Mouse (Mus musculus) E14TG2a.4 (cell line): ENCODE measurements around the gene Eln.

Source experiments
- H3K27me3 ChIP-seq: 2 replicates; pipeline ENCODE4 v1.6.1; 2014; ENCODE audit warnings: low read length, control low read depth; ENCODE audit not compliant: insufficient read depth
- H3K36me3 ChIP-seq: 2 replicates; pipeline ENCODE4 v1.6.1; 2014; ENCODE audit warnings: low read length, control low read depth; ENCODE audit not compliant: insufficient read depth
- H3K4me1 ChIP-seq: replicated peaks from 2 replicates; pipeline ENCODE4 v1.6.1; 2014; ENCODE audit warnings: low read depth, low read length, control low read depth
- H3K4me3 ChIP-seq: replicated peaks from 2 replicates; pipeline ENCODE4 v1.5.1; 2014; ENCODE audit warnings: mild to moderate bottlenecking, low read length
- H3K9me3 ChIP-seq: 2 replicates; pipeline ENCODE4 v1.6.1; 2014; ENCODE audit warnings: low read length, control low read depth
- CTCF ChIP-seq: conservative IDR thresholded peaks from 2 replicates; pipeline ENCODE4 v1.5.1; 2014; ENCODE audit warnings: low read length
- NANOG ChIP-seq: IDR thresholded peaks from 2 replicates; pipeline ENCODE4 v1.6.1; 2014; ENCODE audit warnings: borderline replicate concordance, low read length, mixed read lengths
- POU5F1 ChIP-seq: IDR thresholded peaks from 2 replicates; pipeline ENCODE4 v1.6.1; 2014; ENCODE audit warnings: low read length, borderline replicate concordance

Gene Eln

DNA sequence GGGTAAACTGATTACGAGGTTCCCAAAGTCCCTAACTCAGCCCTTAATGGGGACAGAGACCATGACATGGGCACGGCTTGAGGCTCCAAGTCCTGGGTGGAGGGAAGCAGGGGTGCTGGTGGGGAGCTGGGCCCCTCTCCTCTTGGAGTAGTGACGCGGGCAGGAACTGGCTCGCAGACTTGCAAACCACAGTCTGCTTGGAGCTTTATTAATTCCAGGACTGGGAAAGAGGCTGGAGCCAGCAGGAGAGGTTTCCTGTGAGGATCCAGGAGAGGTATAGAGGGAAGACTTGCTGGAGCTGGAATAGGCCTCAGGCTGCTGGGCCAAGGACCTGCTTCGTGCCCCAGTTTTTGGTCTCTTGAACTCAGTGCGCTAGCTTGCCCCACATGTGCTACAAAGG lies 3.3 kb upstream of the Eln start:
- no peak for TF ChIP-seq CTCF
- no peak for TF ChIP-seq NANOG
- TF ChIP-seq POU5F1 = no peak
- peaks cover 72% of the 10 kb centered on the region for H3K27me3 ChIP-seq
- H3K4me1 ChIP-seq = peaks cover 45% of the 10 kb centered on the region
- no peaks in the 10 kb centered on the region for H3K9me3 ChIP-seq
- no peak overlapping the region for H3K4me3 ChIP-seq
- H3K36me3 ChIP-seq = no peaks in the 10 kb centered on the region

DNA sequence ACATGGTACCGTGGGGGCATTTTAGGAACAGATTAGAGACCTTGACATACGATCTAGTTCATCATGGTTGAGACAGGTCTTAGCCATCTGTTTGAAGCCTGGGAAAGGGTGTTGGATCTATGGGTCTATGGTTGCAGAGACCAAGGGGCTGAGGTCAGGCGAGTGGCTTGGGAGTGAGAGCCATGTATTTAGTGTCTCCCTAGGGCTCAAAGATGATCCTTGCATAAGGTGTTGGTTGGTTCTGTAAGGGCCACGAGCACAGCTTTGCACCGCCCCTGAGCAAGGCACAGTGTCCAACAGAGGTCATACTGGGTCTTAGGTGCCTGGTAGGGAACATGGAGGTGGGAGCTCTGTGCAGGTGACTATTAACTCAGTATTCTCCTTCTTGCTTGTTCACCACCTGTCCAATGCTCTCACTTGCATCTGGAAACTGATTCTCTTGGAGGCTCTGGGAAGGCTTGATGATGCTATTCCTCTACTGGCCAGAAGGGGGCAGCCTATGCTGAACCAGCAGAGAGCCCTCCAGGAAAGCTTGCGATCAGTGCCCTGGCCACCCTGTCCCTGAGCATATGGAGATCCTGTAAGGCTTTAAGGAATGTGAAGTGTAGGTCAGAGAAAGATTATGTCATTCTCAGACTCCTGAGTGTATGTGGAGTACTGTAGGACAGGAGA lies 960 bp upstream of the Eln start:
- no peaks in the 10 kb centered on the region for H3K9me3 ChIP-seq
- no peak for TF ChIP-seq POU5F1
- TF ChIP-seq CTCF = peak; percentile 86
- peaks cover 38% of the 10 kb centered on the region for H3K4me1 ChIP-seq
- no peak overlapping the region for H3K4me3 ChIP-seq
- peaks cover 76% of the 10 kb centered on the region for H3K27me3 ChIP-seq
- H3K36me3 ChIP-seq = no peaks in the 10 kb centered on the region

DNA sequence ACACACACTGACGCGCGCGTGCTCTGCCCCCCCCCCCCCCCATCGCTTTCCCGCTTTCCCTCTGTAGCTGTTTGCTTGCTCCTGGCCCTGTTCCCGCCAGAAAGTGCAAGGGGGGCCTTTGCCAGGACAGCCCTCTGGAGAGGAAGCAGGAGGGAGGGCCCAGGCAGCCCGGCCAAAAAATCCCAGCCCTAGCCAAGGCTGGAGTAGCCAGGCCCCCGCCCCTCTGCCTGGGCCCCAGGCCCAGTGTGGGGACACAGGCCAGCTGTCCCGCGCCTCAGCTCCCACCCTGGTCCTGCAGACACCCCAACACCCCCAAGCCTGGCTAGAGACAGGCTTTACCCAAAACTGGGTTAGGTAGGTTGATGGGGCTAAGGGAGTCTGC lies 380 bp upstream of the Eln start:
- Histone ChIP-seq H3K4me1 (peaks cover 41% of the 10 kb centered on the region), H3K27me3 (peaks cover 80% of the 10 kb centered on the region), H3K4me3 (peak overlapping the region; percentile 54), H3K36me3 (no peaks in the 10 kb centered on the region), H3K9me3 (no peaks in the 10 kb centered on the region)
- no peak for TF ChIP-seq NANOG

DNA sequence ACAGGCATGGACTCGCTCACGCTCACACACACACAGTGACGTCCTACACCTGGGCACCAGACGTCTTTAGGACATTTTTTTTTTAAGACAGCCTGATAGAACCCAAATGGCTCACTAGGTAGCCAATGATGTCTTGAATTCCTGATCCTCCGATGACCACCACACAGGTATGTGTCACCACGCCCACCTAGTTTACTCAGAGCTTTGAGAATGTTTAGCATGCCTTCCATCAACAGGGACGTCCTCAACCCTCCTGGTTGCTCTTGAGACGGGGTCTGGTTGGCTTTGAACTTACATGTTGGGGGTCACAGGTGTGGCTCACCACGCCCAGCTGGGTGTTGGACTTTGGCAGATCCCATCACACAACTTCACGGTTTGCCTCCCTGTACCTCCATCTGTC lies 922 bp downstream of the Eln start:
- Histone ChIP-seq H3K4me3 (no peak overlapping the region), H3K27me3 (peaks cover 80% of the 10 kb centered on the region), H3K36me3 (no peaks in the 10 kb centered on the region), H3K9me3 (no peaks in the 10 kb centered on the region), H3K4me1 (peaks cover 37% of the 10 kb centered on the region)
- TF ChIP-seq CTCF (no peak), POU5F1 (no peak), NANOG (no peak)

DNA sequence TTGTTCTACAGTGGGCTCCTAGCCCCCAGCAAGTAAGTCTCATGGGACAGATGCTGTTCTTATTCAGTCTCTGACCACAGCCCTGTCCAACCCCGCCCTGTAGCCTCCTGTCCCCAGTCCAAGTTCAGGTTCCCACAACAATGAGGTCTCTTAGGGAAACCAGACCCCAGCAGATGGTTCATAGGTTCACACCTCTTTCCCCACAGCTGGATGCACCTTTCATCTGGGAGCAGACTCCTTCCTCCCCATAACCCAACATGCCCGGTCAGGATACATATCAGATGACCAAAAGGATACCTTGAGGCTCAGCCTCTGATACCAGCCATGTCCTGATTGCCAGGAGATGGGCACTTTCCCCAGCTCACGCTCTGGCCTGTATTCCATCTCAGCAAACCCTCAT lies 1.3 kb downstream of the Eln start:
- no peaks in the 10 kb centered on the region for H3K9me3 ChIP-seq
- no peak overlapping the region for H3K4me3 ChIP-seq
- H3K36me3 ChIP-seq = no peaks in the 10 kb centered on the region
- no peak for TF ChIP-seq POU5F1
- no peak for TF ChIP-seq NANOG
- no peak for TF ChIP-seq CTCF
- peaks cover 82% of the 10 kb centered on the region for H3K27me3 ChIP-seq
- peaks cover 41% of the 10 kb centered on the region for H3K4me1 ChIP-seq

DNA sequence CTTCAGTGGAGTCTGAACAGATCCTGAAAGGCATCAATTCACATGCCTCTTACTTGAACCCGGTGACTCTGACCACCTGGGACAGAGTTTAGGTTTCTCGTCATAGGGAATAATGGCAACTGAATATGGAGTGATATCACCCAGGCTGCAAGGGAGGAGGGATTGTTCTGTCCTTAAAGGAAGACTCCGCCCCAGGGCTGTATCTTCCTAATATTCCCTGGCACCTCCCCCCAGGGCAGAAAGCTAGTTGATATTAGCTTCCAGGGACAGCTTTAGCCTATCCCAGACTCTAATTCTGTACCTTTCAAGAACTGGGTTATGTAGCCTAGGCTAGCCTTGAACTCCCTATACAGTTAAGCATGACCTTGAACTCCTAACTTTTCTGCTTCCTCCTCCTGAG lies 2.1 kb downstream of the Eln start:
- TF ChIP-seq POU5F1 = no peak
- TF ChIP-seq NANOG = no peak
- no peak for TF ChIP-seq CTCF
- Histone ChIP-seq H3K9me3 (no peaks in the 10 kb centered on the region), H3K27me3 (peaks cover 78% of the 10 kb centered on the region), H3K4me1 (peaks cover 49% of the 10 kb centered on the region), H3K4me3 (no peak overlapping the region), H3K36me3 (no peaks in the 10 kb centered on the region)

DNA sequence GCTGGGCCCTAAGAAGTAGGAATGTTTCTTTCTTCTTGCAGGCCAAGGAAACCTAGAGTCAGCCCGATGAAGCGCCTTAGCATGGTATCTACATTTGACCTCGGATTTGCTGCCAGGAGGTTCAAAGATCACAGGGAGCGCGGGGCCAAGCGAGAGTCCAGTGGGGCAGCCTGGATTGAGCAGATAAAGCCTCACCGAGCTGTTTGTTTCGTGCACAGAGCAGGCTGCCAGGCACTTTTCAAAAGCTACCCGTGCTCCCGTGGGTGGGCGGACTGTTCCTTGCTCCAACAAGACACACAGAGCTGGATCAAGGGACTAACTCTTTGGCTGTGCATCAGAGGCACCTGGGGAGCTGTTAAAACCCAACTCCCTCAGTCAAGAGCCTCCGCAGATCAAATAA lies 3.1 kb downstream of the Eln start:
- peaks cover 69% of the 10 kb centered on the region for H3K27me3 ChIP-seq
- H3K36me3 ChIP-seq = no peaks in the 10 kb centered on the region
- no peak overlapping the region for H3K4me3 ChIP-seq
- H3K9me3 ChIP-seq = no peaks in the 10 kb centered on the region
- no peak for TF ChIP-seq CTCF
- no peak for TF ChIP-seq NANOG
- no peak for TF ChIP-seq POU5F1
- peaks cover 55% of the 10 kb centered on the region for H3K4me1 ChIP-seq

DNA sequence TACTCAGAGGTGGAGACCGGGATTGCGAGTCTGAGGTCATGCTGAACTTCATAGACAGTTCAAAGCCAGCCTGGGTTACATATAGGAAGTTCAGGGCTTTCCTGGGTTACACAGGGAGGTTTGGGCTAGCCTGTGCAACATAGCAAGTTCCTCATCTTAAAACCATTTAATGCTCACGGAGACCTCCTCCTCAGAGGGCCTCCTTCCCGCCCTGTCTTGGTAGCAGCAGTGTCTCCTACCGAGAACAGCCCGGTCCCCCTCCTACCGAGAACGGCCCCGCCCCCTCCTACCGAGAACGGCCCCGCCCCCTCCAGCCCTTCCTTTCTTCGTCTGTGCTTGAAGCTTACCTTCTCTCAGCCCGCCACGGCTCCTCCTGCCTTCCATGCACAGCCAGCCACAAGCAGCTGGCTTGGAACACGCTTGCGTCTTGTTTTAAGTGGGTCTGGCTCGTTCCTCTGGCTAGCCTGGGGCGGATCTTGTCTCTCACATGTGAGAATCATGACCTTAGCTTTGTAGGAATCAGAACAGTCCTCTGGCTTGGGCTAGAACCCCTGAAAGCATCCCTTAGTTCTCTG lies 4.8 kb downstream of the Eln start:
- H3K27me3 ChIP-seq = peaks cover 58% of the 10 kb centered on the region
- H3K4me1 ChIP-seq = peaks cover 48% of the 10 kb centered on the region
- H3K4me3 ChIP-seq = no peak overlapping the region
- H3K36me3 ChIP-seq = no peaks in the 10 kb centered on the region
- TF ChIP-seq CTCF = no peak
- no peak for TF ChIP-seq NANOG
- TF ChIP-seq POU5F1 = no peak
- no peaks in the 10 kb centered on the region for H3K9me3 ChIP-seq
